Comparison of ENCODE assay signal across 16 mouse cellular contexts in genomic region chr8:118017261-118017660, GRCm38 (mm10).
A peak's percentile ranks its signal among the peaks of the same experiment; 100 is the strongest.
DNase-seq lines count a peak whose midpoint lies in the region; ATAC-seq and TF ChIP-seq lines count a peak whose summit lies in the region.
"Had no signal": no experiment of that assay in that cellular context is flagged by ENCODE, and none has a peak within 500 bp of the region (broad histone marks: within the 10 kb centered on the region; RNA-seq: fewer than 3 reads in every experiment).

No protein-coding gene starts in this region.

- no peak overlapping the region for H3K4me3 ChIP-seq in embryonic facial prominence, embryonic 14.5 days (ENCODE audit: low read depth, low read length)
- H3K4me3 ChIP-seq in embryonic facial prominence, embryonic 10.5 days = no peak overlapping the region
- no peak overlapping the region for H3K4me3 ChIP-seq in kidney, embryonic 16.5 days (ENCODE audit: low read length)
- peak overlapping the region; percentile 13; the same call in 1 of the 2 replicates for H3K4me3 ChIP-seq in E14TG2a.4 (replicated peaks; ENCODE audit: low read length)
- no peak overlapping the region for H3K4me3 ChIP-seq in hindbrain, embryonic 15.5 days
- H3K4me3 ChIP-seq: layer of hippocampus, adult 2 months; midbrain, embryonic 12.5 days; neural tube, embryonic 12.5 days had no signal

- no peak for TF ChIP-seq CTCF in E14TG2a.4 (conservative IDR thresholded peaks at IDR 0.05; ENCODE audit: low read length)

- ATAC-seq in embryonic facial prominence, embryonic 14.5 days (ENCODE audit: low read depth) = peak; percentile 22; the same call in 1 of the 2 replicates
- ATAC-seq in kidney, embryonic 16.5 days (ENCODE audit: low FRiP score, low TSS enrichment) = peak; percentile 57; the same call in 1 of the 2 replicates
- ATAC-seq in hindbrain, embryonic 15.5 days (ENCODE audit: low FRiP score, low read depth) = peak; percentile 69; the same call in 1 of the 2 replicates

- H3K4me2 ChIP-seq in embryonic facial prominence, embryonic 14.5 days (ENCODE audit: low read depth, low read length) = no peak overlapping the region
- no peak overlapping the region for H3K4me2 ChIP-seq in kidney, embryonic 16.5 days (replicated peaks; ENCODE audit: low read depth, low read length)
- no peak overlapping the region for H3K4me2 ChIP-seq in hindbrain, embryonic 15.5 days
- H3K4me2 ChIP-seq: midbrain, embryonic 12.5 days; neural tube, embryonic 12.5 days had no signal

- no peaks in the 10 kb centered on the region for H3K9me3 ChIP-seq in embryonic facial prominence, embryonic 14.5 days (ENCODE audit: control insufficient read depth, low read length)
- H3K9me3 ChIP-seq in embryonic facial prominence, embryonic 10.5 days = no peaks in the 10 kb centered on the region
- H3K9me3 ChIP-seq in kidney, embryonic 16.5 days (ENCODE audit: low read length) = no peaks in the 10 kb centered on the region
- no peaks in the 10 kb centered on the region for H3K9me3 ChIP-seq in E14TG2a.4 (ENCODE audit: low read length)
- no peaks in the 10 kb centered on the region for H3K9me3 ChIP-seq in hindbrain, embryonic 15.5 days
- H3K9me3 ChIP-seq: midbrain, embryonic 12.5 days; neural tube, embryonic 12.5 days had no signal

- H3K36me3 ChIP-seq in embryonic facial prominence, embryonic 14.5 days (ENCODE audit: control insufficient read depth, insufficient read depth, low read length) = no peaks in the 10 kb centered on the region
- H3K36me3 ChIP-seq in embryonic facial prominence, embryonic 10.5 days (replicated peaks) = no peaks in the 10 kb centered on the region
- H3K36me3 ChIP-seq in kidney, embryonic 16.5 days (ENCODE audit: insufficient read depth, low read length) = no peaks in the 10 kb centered on the region
- no peaks in the 10 kb centered on the region for H3K36me3 ChIP-seq in E14TG2a.4 (ENCODE audit: insufficient read depth, low read length)
- no peaks in the 10 kb centered on the region for H3K36me3 ChIP-seq in hindbrain, embryonic 15.5 days
- H3K36me3 ChIP-seq: G1E; midbrain, embryonic 12.5 days; neural tube, embryonic 12.5 days had no signal

- DNase-seq in embryonic facial prominence, embryonic 14.5 days (ENCODE audit: low spot score) = peak; percentile 50
- no peak for DNase-seq in embryonic facial prominence, embryonic 10.5 days (ENCODE audit: low spot score)
- no peak for DNase-seq in kidney, adult 8-10 months
- no peak for DNase-seq in c-Kit-positive CD71-positive TER-119-positive erythroid progenitor cells, embryonic 14.5 days (ENCODE audit: low spot score)
- no peak for DNase-seq in embryo, embryonic 10 days (ENCODE audit: low spot score)
- DNase-seq: adrenal gland, postnatal 14 days; cerebellum, postnatal 36 days; lung, postnatal 14 days had no signal

- no peaks in the 10 kb centered on the region for H3K27me3 ChIP-seq in embryonic facial prominence, embryonic 14.5 days (replicated peaks; ENCODE audit: control insufficient read depth, insufficient read depth, low read length)
- H3K27me3 ChIP-seq in embryonic facial prominence, embryonic 10.5 days (replicated peaks; ENCODE audit: low read depth, poor library complexity, severe bottlenecking) = no peaks in the 10 kb centered on the region
- H3K27me3 ChIP-seq in kidney, embryonic 16.5 days (ENCODE audit: insufficient read depth, low read length) = no peaks in the 10 kb centered on the region
- H3K27me3 ChIP-seq in E14TG2a.4 (ENCODE audit: insufficient read depth, low read length) = peaks cover 20% of the 10 kb centered on the region
- no peaks in the 10 kb centered on the region for H3K27me3 ChIP-seq in hindbrain, embryonic 15.5 days
- H3K27me3 ChIP-seq: midbrain, embryonic 12.5 days; neural tube, embryonic 12.5 days had no signal

- H3K9ac ChIP-seq in embryonic facial prominence, embryonic 14.5 days (ENCODE audit: low read depth, low read length) = no peak overlapping the region
- H3K9ac ChIP-seq in kidney, embryonic 16.5 days (replicated peaks; ENCODE audit: low read length) = no peak overlapping the region
- H3K9ac ChIP-seq in hindbrain, embryonic 15.5 days = no peak overlapping the region
- H3K9ac ChIP-seq: liver, embryonic 14.5 days; midbrain, embryonic 12.5 days; neural tube, embryonic 12.5 days had no signal

- peaks cover 9% of the 10 kb centered on the region; the same call in 1 of the 2 replicates for H3K4me1 ChIP-seq in embryonic facial prominence, embryonic 14.5 days (ENCODE audit: control insufficient read depth, insufficient read depth, low read length)
- H3K4me1 ChIP-seq in embryonic facial prominence, embryonic 10.5 days = peaks cover 13% of the 10 kb centered on the region
- H3K4me1 ChIP-seq in kidney, embryonic 16.5 days (ENCODE audit: insufficient read depth, low read length) = peaks cover 8% of the 10 kb centered on the region; the same call in 1 of the 2 replicates
- H3K4me1 ChIP-seq in E14TG2a.4 (replicated peaks; ENCODE audit: low read depth, low read length) = peaks cover 31% of the 10 kb centered on the region
- H3K4me1 ChIP-seq in hindbrain, embryonic 15.5 days (replicated peaks) = peaks cover 8% of the 10 kb centered on the region

- H3K27ac ChIP-seq in embryonic facial prominence, embryonic 14.5 days (replicated peaks; ENCODE audit: low read depth, low read length) = no peak overlapping the region
- no peak overlapping the region for H3K27ac ChIP-seq in embryonic facial prominence, embryonic 10.5 days (replicated peaks)
- H3K27ac ChIP-seq in kidney, embryonic 16.5 days (ENCODE audit: low read length) = no peak overlapping the region
- no peak overlapping the region for H3K27ac ChIP-seq in hindbrain, embryonic 15.5 days (replicated peaks)
- H3K27ac ChIP-seq: layer of hippocampus, adult 2 months; liver, embryonic 14.5 days; midbrain, embryonic 12.5 days; neural tube, embryonic 12.5 days had no signal

- 27% methylated on average over 6 of the region's 6 CpGs for WGBS in embryonic facial prominence, embryonic 14.5 days
- 30% methylated on average over 6 of the region's 6 CpGs for WGBS in embryonic facial prominence, embryonic 10.5 days
- 26% methylated on average over 6 of the region's 6 CpGs for WGBS in kidney, embryonic 16.5 days
- 26% methylated on average over 6 of the region's 6 CpGs for WGBS in hindbrain, embryonic 15.5 days
